Mouse (Mus musculus): Measurements from ENCODE around the gene Gm3159.
"Not testable (repeated sequence)": the region's sequence is repeated elsewhere in the genome, so short reads cannot be mapped to it uniquely, and the experiment has no call there.

Gm3159 gene

GRCm38 (mm10) chr14:4397226-4397625, at the start of gene Gm3159:
Gene Gm3159 (plus strand): TSS chr14:4397526.
- DNase-seq (ENCODE audit: low read depth, low spot score): not testable (repeated sequence)

- DNase-seq (ENCODE audit: low read depth, low spot score): not testable (repeated sequence)
Measured at GRCm38 (mm10) chr14:4368991-4369390, 28.3 kb upstream of the Gm3159 start.

- DNase-seq (ENCODE audit: low read depth, low spot score): not testable (repeated sequence)
Measured at GRCm38 (mm10) chr14:4369691-4370090, 27.6 kb upstream of the Gm3159 start.

GRCm38 (mm10) chr14:4377871-4378270, 19.5 kb upstream of the Gm3159 start:
- not testable (repeated sequence) for DNase-seq (ENCODE audit: low read depth, low spot score)

GRCm38 (mm10) chr14:4385606-4386005, 11.7 kb upstream of the Gm3159 start:
- not testable (repeated sequence) for DNase-seq (ENCODE audit: low read depth, low spot score)

DNA sequence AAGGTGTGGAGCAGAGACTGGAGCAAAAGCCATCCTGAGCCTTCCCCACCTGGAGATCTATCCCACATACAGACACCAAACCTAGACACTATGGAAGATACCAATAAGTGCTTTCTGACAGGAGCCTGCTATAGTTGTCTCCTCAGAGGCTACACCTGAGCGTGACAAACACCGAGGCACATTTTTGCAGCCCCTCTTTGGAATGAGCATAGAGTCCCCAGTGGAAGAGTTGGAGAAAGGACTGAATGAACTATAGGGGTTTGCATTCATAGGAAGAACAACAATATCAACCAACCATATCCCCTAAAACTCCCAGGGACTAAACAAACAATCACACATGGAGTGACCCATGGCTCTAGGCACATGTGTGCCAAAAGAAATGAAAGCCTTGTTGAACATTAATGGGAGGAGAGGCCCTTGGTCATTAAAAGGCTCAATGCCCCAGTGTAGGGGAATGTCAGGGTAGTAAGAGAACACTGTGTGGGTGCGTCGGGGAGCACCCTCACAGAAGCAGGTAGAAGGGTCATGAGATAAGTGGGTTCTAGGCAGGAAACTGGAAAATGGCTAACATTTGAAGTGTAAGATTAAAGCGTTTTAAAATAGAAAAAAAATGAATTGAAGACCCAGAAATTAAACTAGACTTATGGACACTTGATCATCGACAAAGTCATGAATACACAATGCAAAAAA, 4.3 kb upstream of the Gm3159 start:
- not testable (repeated sequence) for DNase-seq (ENCODE audit: low read depth, low spot score)

DNA sequence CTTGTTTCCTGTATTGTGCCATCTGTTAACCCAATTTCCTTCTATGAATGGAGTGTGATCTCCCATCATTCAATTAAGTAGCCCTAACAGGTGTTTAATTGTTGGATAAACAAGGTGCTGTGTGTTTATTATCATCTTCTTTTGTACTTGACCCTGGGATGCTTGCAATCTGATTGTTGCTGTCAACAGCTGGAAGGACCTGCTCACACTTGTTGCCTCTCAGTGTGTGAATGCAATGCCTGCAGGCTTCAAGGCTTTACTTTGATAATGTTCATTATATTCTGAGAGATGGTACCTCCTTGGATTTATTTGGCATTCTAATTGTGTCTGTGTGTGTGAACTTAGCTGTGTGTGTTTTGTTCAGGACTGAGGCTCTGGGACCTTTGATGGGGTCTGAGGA, 1.3 kb downstream of the Gm3159 start:
- DNase-seq (ENCODE audit: low read depth, low spot score): not testable (repeated sequence)

DNA sequence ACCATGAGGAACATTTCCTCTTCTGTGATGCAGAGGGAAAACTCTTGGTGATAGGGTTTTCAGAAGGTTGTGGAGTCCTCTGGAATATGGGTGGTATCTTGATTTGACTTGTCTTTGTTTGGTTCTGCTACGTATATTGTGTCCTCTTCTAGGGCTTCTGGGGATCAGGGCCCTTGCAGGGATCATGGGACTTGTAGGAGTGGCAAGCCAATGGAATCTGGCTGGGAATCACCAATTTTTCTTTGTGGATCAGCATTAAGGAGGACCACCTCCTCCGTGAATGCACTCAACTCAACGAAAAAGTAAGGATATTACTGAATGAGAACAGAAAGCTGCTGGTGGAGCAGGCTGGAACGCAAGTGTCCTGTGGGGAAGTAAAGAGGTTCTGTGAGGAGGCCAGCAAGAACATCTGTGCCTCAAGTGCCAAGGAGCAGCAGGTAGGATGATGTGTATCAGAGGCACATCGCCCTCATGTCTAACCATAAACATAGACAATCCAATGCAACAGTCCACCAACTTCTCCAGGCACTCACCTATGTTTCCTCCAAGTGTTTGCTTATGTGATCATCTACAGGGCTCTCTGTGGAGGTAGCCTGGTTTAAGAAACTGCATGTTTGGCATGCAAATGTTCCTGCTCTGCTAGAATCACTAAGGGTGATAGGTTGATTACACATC, 2.9 kb downstream of the Gm3159 start:
- DNase-seq (ENCODE audit: low read depth, low spot score): not testable (repeated sequence)

GRCm38 (mm10) chr14:4401245-4401644, 3.9 kb downstream of the Gm3159 start:
- not testable (repeated sequence) for DNase-seq (ENCODE audit: low read depth, low spot score)

DNA sequence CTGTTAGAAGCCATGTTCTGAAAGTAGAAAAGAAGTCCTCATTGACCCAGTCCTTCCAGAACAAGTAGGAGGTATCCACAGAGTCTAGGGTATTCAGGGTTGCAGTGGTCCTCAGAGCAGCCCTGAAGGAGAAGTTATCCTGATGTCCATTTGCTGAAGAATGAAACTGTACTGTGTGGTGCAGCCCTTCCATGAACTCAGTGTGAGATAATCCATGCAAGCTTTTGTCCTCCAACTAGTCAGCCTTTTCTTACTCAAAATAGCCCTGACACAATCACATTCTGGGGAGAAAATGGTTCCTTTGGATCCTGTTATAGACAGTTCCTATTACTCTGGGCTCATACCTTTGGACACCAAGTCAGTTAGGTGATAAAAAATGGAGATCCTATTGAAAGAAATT, 6.5 kb downstream of the Gm3159 start:
- not testable (repeated sequence) for DNase-seq (ENCODE audit: low read depth, low spot score)

GRCm38 (mm10) chr14:4409939-4410338, 12.6 kb downstream of the Gm3159 start:
- not testable (repeated sequence) for DNase-seq (ENCODE audit: low read depth, low spot score)

DNA sequence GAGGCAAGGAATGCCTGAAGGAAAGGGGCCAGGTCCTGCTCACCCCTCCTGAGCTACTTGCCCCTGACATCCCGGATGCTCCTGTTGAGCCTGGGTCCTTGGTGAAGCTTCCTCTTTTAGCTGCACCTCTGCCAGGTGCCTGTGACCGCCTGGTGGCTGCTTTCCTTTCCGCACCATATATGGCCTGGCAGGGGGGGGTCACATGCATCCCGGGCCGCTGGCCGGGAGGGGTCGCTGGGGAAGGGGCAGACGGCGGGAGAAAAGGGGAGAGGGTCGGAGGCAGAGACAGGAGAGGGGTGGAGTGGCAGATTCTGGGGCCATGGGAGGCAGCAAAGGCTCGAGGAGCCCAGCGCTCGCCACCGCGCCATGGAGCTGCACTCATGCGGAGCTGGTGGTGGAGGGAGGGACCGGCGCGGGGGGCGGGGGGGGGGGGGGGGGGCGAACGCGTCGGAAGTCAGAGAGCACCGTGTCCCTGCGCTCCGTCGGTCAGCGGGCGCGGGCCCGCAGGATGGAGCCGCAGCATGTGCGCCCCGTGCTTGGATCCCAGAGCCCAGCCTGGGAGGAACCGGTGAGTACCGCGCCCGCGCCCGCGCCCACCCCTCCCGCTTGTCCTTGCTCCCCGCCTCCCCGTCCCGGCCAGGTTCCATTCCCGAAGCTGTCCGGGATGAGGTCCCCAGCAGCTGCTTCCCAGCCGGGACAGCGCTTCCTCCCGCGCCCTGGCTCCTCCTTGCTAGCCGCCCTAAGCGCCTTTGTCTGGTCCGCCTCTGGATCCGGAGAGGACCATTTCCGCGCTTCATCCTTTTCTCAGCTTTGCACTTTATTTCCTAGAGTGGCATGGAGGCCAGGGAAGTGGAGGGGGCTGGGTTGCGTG, 17.9 kb downstream of the Gm3159 start, which contains the start of gene Gm3164:
Gm3164 (plus strand) TSS at position 484 of the 871 bp plus-strand sequence.
- not testable (repeated sequence) for DNase-seq (ENCODE audit: low read depth, low spot score)

GRCm38 (mm10) chr14:4430692-4431091, 33.4 kb downstream of the Gm3159 start, which contains the start of gene Gm3173:
Gene Gm3173 (plus strand): TSS chr14:4430992.
- DNase-seq (ENCODE audit: low read depth, low spot score): not testable (repeated sequence)
